Mouse (Mus musculus): ENCODE data around the gene 2310057M21Rik. TPM values are rescaled to one million over a fixed set of nuclear protein-coding genes. Genes with fewer than 3 reads are reported as not detected.
"Not testable (repeated sequence)": the region's sequence is repeated elsewhere in the genome, so short reads cannot be mapped to it uniquely, and the experiment has no call there.

2310057M21Rik gene
- polyA plus RNA-seq (2014; fragmentation: Nextera tagmentation; extraction: Ambion mirVana): 20.0 and 24.3 TPM in 2 replicates

DNA sequence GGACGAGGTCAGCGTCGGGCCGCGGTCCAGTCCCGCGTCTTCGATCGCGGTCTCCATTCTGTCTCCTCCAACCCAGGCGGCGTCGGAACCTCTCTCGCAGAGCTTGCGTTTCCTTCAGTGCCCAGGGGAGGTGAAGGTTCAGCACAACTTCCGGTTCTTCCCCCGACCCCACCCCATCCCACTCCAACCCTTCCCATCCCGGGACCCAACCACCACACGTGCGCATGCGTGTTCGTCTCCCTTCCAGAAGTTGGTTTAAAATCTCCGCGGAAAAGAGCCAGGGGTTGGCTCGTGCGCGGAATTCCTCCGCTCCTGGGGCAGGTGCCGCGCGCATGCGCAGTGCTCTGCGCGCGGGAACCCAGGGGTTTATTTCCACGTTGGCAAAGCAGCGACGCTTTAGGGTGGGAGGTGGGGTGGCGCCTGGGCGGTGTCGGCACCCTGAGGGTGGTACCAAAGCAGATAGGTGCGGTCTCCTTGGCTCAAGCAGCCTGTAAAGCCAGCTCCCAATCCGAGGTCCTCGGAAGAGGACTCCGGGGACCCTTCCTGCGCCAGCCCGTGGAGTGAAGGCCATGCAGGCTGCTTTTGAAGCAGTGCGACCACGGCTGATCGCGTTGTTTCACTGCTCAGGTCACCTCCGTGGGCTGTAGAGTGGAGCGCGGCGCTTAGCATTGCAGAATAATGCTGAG, at the start of gene 2310057M21Rik:
Gene 2310057M21Rik, minus strand, starts transcription at position 145 of the 686 bp plus-strand sequence.
- Histone ChIP-seq H3K9ac (peak within 1 kb of the TSS; percentile 88), H3K36me3 (ENCODE audit: insufficient read depth) (peaks cover 23% of the 10 kb centered on the region), H3K9me3 (ENCODE audit: low read depth, low read length) (no peaks in the 10 kb centered on the region), H3K27me3 (ENCODE audit: insufficient read depth, low read length) (no peaks in the 10 kb centered on the region), H3K4me3 (ENCODE audit: low read depth, low read length) (peak within 1 kb of the TSS; percentile 92), H3K27ac (ENCODE audit: low read depth) (peak within 1 kb of the TSS; percentile 96), H3K4me2 (peak within 1 kb of the TSS; percentile 92), H3K4me1 (ENCODE audit: insufficient read depth) (peaks cover 11% of the 10 kb centered on the region; the same call in 1 of the 2 replicates)
- no peak for TF ChIP-seq CTCF (IDR thresholded peaks at IDR 0.05; ENCODE audit: low read depth)
- ATAC-seq (ENCODE audit: insufficient read depth) (peak; percentile 98), DNase-seq (peak; percentile 99)
- under 1% methylated on average over 55 of the region's 55 CpGs for WGBS

DNA sequence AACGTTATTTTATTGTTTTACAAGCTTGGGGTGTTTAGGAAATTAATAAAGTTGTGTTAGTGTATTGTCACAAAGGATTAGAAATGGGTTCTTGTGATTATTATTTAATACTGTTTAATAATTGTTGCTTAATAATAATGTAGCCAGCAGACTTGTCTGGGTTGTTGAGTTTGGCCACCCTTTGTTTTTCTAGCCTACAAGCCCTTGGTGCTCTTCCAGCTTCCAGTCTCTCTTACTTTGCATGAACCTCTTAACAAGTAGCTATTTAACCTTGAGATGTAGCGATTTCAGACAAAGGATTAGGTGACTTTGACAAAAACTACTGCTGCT, 49.3 kb upstream of the 2310057M21Rik start:
- Histone ChIP-seq H3K36me3 (ENCODE audit: insufficient read depth) (no peaks in the 10 kb centered on the region), H3K4me1 (ENCODE audit: insufficient read depth) (no peaks in the 10 kb centered on the region), H3K9ac (no peak overlapping the region; the same call in 1 of the 2 replicates), H3K4me2 (peak overlapping the region; percentile 90), H3K27ac (ENCODE audit: low read depth) (peak overlapping the region; percentile 92), H3K4me3 (ENCODE audit: low read depth, low read length) (peak overlapping the region; percentile 92), H3K27me3 (ENCODE audit: insufficient read depth, low read length) (no peaks in the 10 kb centered on the region), H3K9me3 (ENCODE audit: low read depth, low read length) (no peaks in the 10 kb centered on the region)
- DNase-seq (peak; percentile 58), ATAC-seq (ENCODE audit: insufficient read depth) (no peak)
- 27% methylated on average over 2 of the region's 2 CpGs for WGBS
- TF ChIP-seq CTCF (IDR thresholded peaks at IDR 0.05; ENCODE audit: low read depth): no peak

DNA sequence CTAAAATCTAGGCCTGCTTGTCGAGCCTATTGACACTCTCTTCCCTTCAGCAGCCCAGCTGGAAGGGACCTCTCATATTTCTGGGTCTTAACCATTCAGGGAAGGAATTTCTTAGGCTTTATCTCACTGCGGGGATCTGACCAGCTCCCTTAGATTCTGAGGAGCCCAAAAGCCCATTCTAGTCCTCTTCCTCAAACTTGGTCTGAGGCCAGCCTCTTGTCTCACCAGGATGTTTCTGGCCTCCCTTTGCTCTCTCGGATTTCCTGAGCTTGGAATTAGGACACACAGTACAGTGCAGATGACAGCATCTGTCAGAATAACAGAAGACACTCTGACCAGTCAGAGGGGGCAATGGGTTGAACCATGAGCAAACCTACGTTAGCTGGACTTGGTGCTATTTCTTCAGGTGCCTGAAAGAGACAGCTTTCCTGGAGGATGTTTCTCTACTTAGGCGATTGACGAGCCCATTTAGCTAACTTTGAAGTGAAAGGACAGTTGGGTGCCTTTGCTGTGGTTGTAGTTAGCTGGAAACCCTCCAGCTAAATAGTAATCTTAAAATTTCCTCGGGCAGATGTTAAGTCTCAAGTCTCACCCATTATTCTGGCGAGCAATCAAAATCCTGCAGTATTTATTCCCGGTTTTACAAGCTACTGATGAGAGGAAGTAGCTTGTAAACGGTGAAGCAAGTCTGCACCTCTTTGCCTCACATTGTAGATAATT, 48.8 kb upstream of the 2310057M21Rik start:
- Histone ChIP-seq H3K27me3 (ENCODE audit: insufficient read depth, low read length) (no peaks in the 10 kb centered on the region), H3K4me2 (peak overlapping the region; percentile 90), H3K36me3 (ENCODE audit: insufficient read depth) (no peaks in the 10 kb centered on the region), H3K27ac (ENCODE audit: low read depth) (peak overlapping the region; percentile 92), H3K9me3 (ENCODE audit: low read depth, low read length) (no peaks in the 10 kb centered on the region), H3K4me3 (ENCODE audit: low read depth, low read length) (peak overlapping the region; percentile 92), H3K4me1 (ENCODE audit: insufficient read depth) (no peaks in the 10 kb centered on the region), H3K9ac (peak overlapping the region; percentile 91)
- TF ChIP-seq CTCF (IDR thresholded peaks at IDR 0.05; ENCODE audit: low read depth): no peak
- ATAC-seq (ENCODE audit: insufficient read depth) (peak; percentile 45), DNase-seq (peak; percentile 95)
- WGBS: 21% methylated on average over 10 of the region's 10 CpGs

DNA sequence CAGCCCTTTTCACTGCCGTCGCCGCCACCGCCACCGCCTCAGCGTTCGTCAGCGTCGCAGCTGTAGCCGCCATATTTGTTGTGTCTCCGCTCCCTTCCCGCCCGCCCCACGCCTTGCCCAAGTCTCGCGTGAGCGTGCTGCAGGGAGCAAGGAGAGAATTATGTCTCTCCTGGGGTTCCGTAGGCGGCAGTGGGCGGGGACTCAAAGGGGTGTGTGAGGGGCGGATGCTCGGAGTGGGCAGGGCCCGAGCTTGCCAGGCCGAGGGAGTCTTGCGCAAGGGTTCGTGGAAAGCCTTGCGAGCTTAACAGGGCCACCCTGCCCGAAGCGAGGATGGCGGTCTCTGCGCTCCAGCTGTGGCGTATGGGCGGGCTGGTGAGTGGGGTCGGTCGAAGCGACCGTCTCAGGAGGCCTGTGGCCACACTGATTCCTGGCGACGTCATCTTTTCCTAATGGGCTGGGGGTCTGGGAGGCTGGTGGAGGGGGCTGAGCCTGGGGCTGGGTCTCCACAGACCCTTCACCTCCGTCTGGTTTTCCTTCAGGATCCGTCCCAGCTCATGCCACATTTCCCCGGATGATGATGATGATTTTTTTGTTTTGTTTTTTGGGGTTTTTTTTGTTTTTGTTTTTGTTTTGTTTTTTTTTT, 48.0 kb upstream of the 2310057M21Rik start, which contains the start of the genes Ikzf5 and Acadsb:
Gene Ikzf5, minus strand, starts transcription at position 106 of the 643 bp plus-strand sequence.
Gene Acadsb, plus strand, starts transcription at position 186 of the 643 bp plus-strand sequence.
- peak; percentile 97 for ATAC-seq (ENCODE audit: insufficient read depth)
- Histone ChIP-seq H3K9me3 (ENCODE audit: low read depth, low read length) (no peaks in the 10 kb centered on the region), H3K27ac (ENCODE audit: low read depth) (peak within 1 kb of the TSS; percentile 92), H3K4me1 (ENCODE audit: insufficient read depth) (no peaks in the 10 kb centered on the region), H3K9ac (peak within 1 kb of the TSS; percentile 91), H3K27me3 (ENCODE audit: insufficient read depth, low read length) (no peaks in the 10 kb centered on the region), H3K4me2 (peak within 1 kb of the TSS; percentile 90), H3K36me3 (ENCODE audit: insufficient read depth) (no peaks in the 10 kb centered on the region), H3K4me3 (ENCODE audit: low read depth, low read length) (peak within 1 kb of the TSS; percentile 92)
- TF ChIP-seq CTCF (IDR thresholded peaks at IDR 0.05; ENCODE audit: low read depth): no peak
- DNase-seq: peak; percentile 99
- under 1% methylated on average over 42 of the region's 42 CpGs for WGBS

DNA sequence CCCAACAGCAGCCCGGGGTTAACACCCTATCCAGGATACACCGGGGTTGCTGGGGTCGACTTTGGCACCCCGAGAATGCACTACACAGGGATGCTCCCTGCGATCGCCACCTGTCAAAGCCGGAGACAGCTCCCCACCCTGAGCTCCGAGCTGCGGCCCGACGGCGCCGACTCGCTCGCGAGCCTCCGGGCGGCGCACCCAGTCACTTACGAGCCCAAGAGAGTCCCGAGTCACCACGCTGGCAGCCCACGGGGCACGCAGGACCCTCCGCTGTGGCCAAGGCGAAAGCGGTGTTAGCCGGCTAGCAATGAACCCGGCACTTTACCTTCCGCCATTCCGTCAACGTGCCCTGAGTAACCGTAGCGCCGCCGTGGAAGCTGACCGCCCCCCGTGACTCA, 47.4 kb upstream of the 2310057M21Rik start:
- Histone ChIP-seq H3K27ac (ENCODE audit: low read depth) (peak overlapping the region; percentile 92), H3K9ac (peak overlapping the region; percentile 91), H3K36me3 (ENCODE audit: insufficient read depth) (no peaks in the 10 kb centered on the region), H3K4me1 (ENCODE audit: insufficient read depth) (no peaks in the 10 kb centered on the region), H3K9me3 (ENCODE audit: low read depth, low read length) (no peaks in the 10 kb centered on the region), H3K4me3 (ENCODE audit: low read depth, low read length) (peak overlapping the region; percentile 92), H3K4me2 (peak overlapping the region; percentile 90), H3K27me3 (ENCODE audit: insufficient read depth, low read length) (no peaks in the 10 kb centered on the region)
- WGBS: under 1% methylated on average over 38 of the region's 38 CpGs
- ATAC-seq (ENCODE audit: insufficient read depth) (peak; percentile 53), DNase-seq (peak; percentile 40)
- TF ChIP-seq CTCF (IDR thresholded peaks at IDR 0.05; ENCODE audit: low read depth): no peak

DNA sequence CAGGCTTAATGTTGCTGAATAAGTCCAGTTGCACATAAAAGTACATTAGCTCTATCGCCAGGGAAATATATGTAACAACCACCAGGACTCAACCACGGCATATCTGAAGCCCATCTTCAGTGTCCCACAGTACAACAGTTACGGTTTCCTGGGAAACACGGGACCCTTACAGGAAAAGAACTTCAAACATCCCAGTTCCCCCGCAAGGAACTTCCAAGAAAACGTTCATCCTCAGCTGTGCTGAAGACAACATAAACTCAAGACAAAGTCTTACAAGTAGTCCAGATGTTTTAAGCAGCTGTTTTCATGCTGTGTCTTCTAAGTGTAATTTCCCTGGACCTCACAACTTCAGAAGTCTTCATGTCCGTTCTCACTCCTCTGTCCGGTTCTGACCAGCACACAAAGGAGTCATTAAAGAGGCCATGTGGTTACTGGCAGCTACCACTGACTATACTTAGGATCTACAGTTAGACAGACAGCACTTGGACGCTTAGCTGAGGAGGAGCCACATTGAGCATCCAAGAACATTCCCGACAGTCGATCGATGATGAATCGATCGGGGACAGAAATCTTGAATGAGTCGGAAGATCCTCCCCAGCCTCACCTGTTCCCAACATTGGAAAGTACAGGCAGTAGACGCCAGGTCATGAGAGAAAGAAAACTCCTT, 46.9 kb upstream of the 2310057M21Rik start:
- H3K27ac ChIP-seq (ENCODE audit: low read depth): peak overlapping the region; percentile 92; the same call in 1 of the 2 replicates
- no peak for TF ChIP-seq CTCF (IDR thresholded peaks at IDR 0.05; ENCODE audit: low read depth)
- H3K4me3 ChIP-seq (ENCODE audit: low read depth, low read length): peak overlapping the region; percentile 92
- H3K9ac ChIP-seq: peak overlapping the region; percentile 91
- no peaks in the 10 kb centered on the region for H3K27me3 ChIP-seq (ENCODE audit: insufficient read depth, low read length)
- H3K4me2 ChIP-seq: peak overlapping the region; percentile 90
- H3K36me3 ChIP-seq (ENCODE audit: insufficient read depth): no peaks in the 10 kb centered on the region
- peak; percentile 50 for DNase-seq
- 3% methylated on average over 16 of the region's 16 CpGs for WGBS
- no peaks in the 10 kb centered on the region for H3K9me3 ChIP-seq (ENCODE audit: low read depth, low read length)
- no peak for ATAC-seq (ENCODE audit: insufficient read depth)
- no peaks in the 10 kb centered on the region for H3K4me1 ChIP-seq (ENCODE audit: insufficient read depth)

DNA sequence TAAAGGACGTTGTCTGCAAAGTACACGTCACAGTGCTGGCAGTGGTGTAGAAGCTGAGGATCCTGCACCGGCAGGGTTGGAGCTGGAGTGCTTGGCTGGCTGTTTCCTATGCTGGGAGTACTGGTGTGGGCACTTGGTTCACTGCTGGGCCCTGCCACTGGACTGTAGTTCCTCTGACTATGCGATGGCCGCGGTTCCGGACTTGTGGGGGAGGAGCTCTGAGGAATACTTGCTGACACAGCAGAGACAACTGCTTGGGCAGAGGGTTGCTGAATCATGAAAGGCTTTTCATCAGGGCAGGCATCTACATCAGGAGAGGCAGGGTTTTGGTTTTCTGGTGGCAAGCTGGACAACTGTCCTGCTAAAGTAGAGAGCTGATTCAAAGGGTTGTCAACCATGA, 29.2 kb upstream of the 2310057M21Rik start:
- not testable (repeated sequence) for H3K4me1 ChIP-seq (ENCODE audit: insufficient read depth); H3K27me3 ChIP-seq (ENCODE audit: insufficient read depth, low read length); H3K9me3 ChIP-seq (ENCODE audit: low read depth, low read length); ATAC-seq (ENCODE audit: insufficient read depth); H3K4me2 ChIP-seq; DNase-seq; H3K27ac ChIP-seq (ENCODE audit: low read depth); H3K4me3 ChIP-seq (ENCODE audit: low read depth, low read length); H3K9ac ChIP-seq
- peaks cover 45% of the 10 kb centered on the region for H3K36me3 ChIP-seq (ENCODE audit: insufficient read depth)
- WGBS: 84% methylated on average over 6 of the region's 7 CpGs

Measured in lung, embryonic 14.5 days (tissue).